Mouse (Mus musculus): ENCODE data around the gene Actrt1.

GRCm38 (mm10) chrX:46328707-46329106 lies at the start of gene Actrt1:
- no peak for TF ChIP-seq CTCF (IDR thresholded peaks at IDR 0.05; ENCODE audit: low read depth, low read length)
- TF ChIP-seq POLR2A (IDR thresholded peaks at IDR 0.05; ENCODE audit: extremely low read depth, insufficient read depth, low read length): no peak

Measured in liver, adult 2 months (tissue).